In the genomic region with DNA sequence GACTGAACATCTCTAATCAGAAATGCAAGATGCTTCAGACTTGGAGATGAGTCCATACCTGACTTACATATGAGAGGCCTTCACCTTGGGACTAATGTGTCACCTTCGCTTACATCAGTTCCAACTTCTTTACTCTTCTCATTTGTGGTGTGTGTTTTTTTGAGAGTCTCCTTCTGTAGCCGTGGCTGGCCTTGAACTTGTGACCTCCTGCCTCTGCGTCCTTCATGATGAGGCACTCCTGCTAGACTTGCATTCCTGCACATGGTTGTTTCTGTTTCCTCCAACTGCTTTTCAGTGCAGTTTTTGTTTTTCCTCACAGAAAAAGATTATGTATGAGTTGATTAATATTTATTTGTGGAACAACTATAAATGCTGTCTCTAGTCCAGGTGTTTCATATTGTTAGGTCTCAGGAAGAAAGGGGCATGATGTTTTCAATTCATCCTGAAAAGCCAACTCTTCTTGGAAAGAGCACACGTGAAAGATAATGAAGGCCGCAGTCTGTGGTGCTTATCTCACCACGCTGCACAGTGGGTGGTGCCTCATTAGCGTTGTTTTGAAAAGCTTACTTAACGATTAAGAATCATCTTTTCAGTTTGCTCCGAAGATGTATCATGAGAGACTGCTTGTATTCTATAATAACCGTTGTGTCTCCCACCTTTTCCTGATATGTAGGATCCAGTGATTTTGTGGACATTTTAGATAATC, we compare ENCODE assay signal across 26 mouse cellular contexts. TPM values are rescaled to one million over a fixed set of nuclear protein-coding genes. Genes with fewer than 3 reads are reported as not detected.
DNase-seq lines count a peak whose midpoint lies in the region; ATAC-seq lines count a peak whose summit lies in the region.
"Had no signal": no experiment of that assay in that cellular context is flagged by ENCODE, and none has a peak within 500 bp of the region (broad histone marks: within the 10 kb centered on the region; RNA-seq: fewer than 3 reads in every experiment).

No protein-coding gene starts in this region.

- 0 out of 2 replicates have a peak, but pooled peaks have one; percentile 33 for ATAC-seq in heart, embryonic 12.5 days (ENCODE audit: insufficient number of reproducible peaks, low FRiP score)
- ATAC-seq in liver, embryonic 12.5 days: peak; percentile 77
- no peak for ATAC-seq in midbrain, embryonic 11.5 days (ENCODE audit: low FRiP score)
- ATAC-seq: midbrain, embryonic 13.5 days had no signal

- 67% methylated on average over 10 of the region's 10 CpGs for WGBS in heart, embryonic 12.5 days
- 37% methylated on average over 10 of the region's 10 CpGs for WGBS in liver, embryonic 12.5 days (ENCODE audit: insufficient replicate concordance)
- WGBS in midbrain, embryonic 11.5 days: 90% methylated on average over 10 of the region's 10 CpGs

- H3K27ac ChIP-seq in heart, embryonic 12.5 days (ENCODE audit: poor library complexity, severe bottlenecking): no peak overlapping the region
- H3K27ac ChIP-seq in liver, embryonic 12.5 days: peak overlapping the region; percentile 77
- H3K27ac ChIP-seq in midbrain, embryonic 11.5 days (ENCODE audit: low read depth, low read length): no peak overlapping the region
- H3K27ac ChIP-seq: forebrain, embryonic 12.5 days; heart, embryonic 10.5 days; layer of hippocampus, adult 2 months; macrophage; midbrain, embryonic 13.5 days; neural tube, embryonic 15.5 days had no signal

- no peak overlapping the region for H3K4me3 ChIP-seq in heart, embryonic 12.5 days
- H3K4me3 ChIP-seq in liver, embryonic 12.5 days: no peak overlapping the region
- no peak overlapping the region for H3K4me3 ChIP-seq in midbrain, embryonic 11.5 days (ENCODE audit: low read depth, low read length)
- H3K4me3 ChIP-seq: forebrain, embryonic 12.5 days; heart, embryonic 10.5 days; layer of hippocampus, adult 2 months; midbrain, embryonic 13.5 days; myocyte; neural tube, embryonic 15.5 days had no signal

- no peak overlapping the region for H3K4me2 ChIP-seq in heart, embryonic 12.5 days
- peak overlapping the region; percentile 43 for H3K4me2 ChIP-seq in liver, embryonic 12.5 days
- no peak overlapping the region for H3K4me2 ChIP-seq in midbrain, embryonic 11.5 days
- H3K4me2 ChIP-seq: forebrain, embryonic 12.5 days; midbrain, embryonic 13.5 days; neural tube, embryonic 15.5 days had no signal

- H3K9ac ChIP-seq in heart, embryonic 12.5 days: no peak overlapping the region
- no peak overlapping the region; the same call in 1 of the 2 replicates for H3K9ac ChIP-seq in liver, embryonic 12.5 days
- no peak overlapping the region for H3K9ac ChIP-seq in midbrain, embryonic 11.5 days (ENCODE audit: low read length)
- H3K9ac ChIP-seq: forebrain, embryonic 12.5 days; midbrain, embryonic 13.5 days; neural tube, embryonic 15.5 days had no signal

- DNase-seq in heart, adult 8-10 months (ENCODE audit: low spot score): no peak
- peak; percentile 34 for DNase-seq in R1 (ENCODE audit: low read depth, low spot score)
- DNase-seq in retina, embryonic 14.5 days (ENCODE audit: low spot score): peak; percentile 50
- DNase-seq in midbrain, embryonic 11.5 days (ENCODE audit: low spot score, missing footprints): no peak
- DNase-seq in embryo, embryonic 10.5 days (ENCODE audit: low spot score): no peak
- DNase-seq: adrenal gland, adult 2 months; cerebellum, adult 11-12 months; cerebellum, postnatal 25 days; gastrocnemius, postnatal 25 days; heart, postnatal 10 days; kidney, adult 11 months; kidney, postnatal 10 days; thymus, postnatal 36 days had no signal

- peaks cover 34% of the 10 kb centered on the region for H3K36me3 ChIP-seq in heart, embryonic 12.5 days
- peaks cover 74% of the 10 kb centered on the region for H3K36me3 ChIP-seq in liver, embryonic 12.5 days
- H3K36me3 ChIP-seq in midbrain, embryonic 11.5 days (ENCODE audit: control insufficient read depth, insufficient read depth, low read length): 0 out of 2 replicates have a peak, but pooled peaks cover under 1% of the 10 kb centered on the region

- H3K9me3 ChIP-seq in heart, embryonic 12.5 days (replicated peaks): no peaks in the 10 kb centered on the region
- no peaks in the 10 kb centered on the region for H3K9me3 ChIP-seq in liver, embryonic 12.5 days (replicated peaks)
- no peaks in the 10 kb centered on the region for H3K9me3 ChIP-seq in midbrain, embryonic 11.5 days (ENCODE audit: control insufficient read depth, low read length)
- H3K9me3 ChIP-seq: forebrain, embryonic 12.5 days; heart, embryonic 10.5 days; midbrain, embryonic 13.5 days; neural tube, embryonic 15.5 days had no signal

- H3K27me3 ChIP-seq in heart, embryonic 12.5 days (replicated peaks): no peaks in the 10 kb centered on the region
- H3K27me3 ChIP-seq in liver, embryonic 12.5 days (replicated peaks): no peaks in the 10 kb centered on the region
- no peaks in the 10 kb centered on the region for H3K27me3 ChIP-seq in midbrain, embryonic 11.5 days (ENCODE audit: control insufficient read depth, insufficient read depth, low read length)
- H3K27me3 ChIP-seq: CH12.LX; forebrain, embryonic 12.5 days; midbrain, embryonic 13.5 days; neural tube, embryonic 15.5 days had no signal

- 0 out of 2 replicates have a peak, but pooled peaks cover 2% of the 10 kb centered on the region for H3K4me1 ChIP-seq in heart, embryonic 12.5 days (replicated peaks)
- H3K4me1 ChIP-seq in liver, embryonic 12.5 days: peaks cover 18% of the 10 kb centered on the region
- H3K4me1 ChIP-seq in midbrain, embryonic 11.5 days (ENCODE audit: control insufficient read depth, insufficient read depth, low read length): no peaks in the 10 kb centered on the region
- H3K4me1 ChIP-seq: forebrain, embryonic 12.5 days; heart, embryonic 10.5 days; midbrain, embryonic 13.5 days had no signal

RNA-seq across cellular contexts. Expression of gene Ercc6, which starts 40.0 kb away (rescaled TPM):
- polyA plus RNA-seq in heart, embryonic 12.5 days (2016; fragmentation: Nextera tagmentation; extraction: Ambion mirVana): 15.1 and 19.6 TPM in 2 replicates
- 1 to 10 TPM; 3.5 to 6.1 (median 3.8) TPM for total RNA-seq in heart, adult 8-10 months (2022)
- 13.3 and 14.8 TPM in 2 replicates for polyA plus RNA-seq in liver, embryonic 12.5 days (2016; fragmentation: Nextera tagmentation; extraction: Ambion mirVana)
- polyA plus RNA-seq in midbrain, embryonic 11.5 days (2014; fragmentation: Nextera tagmentation; extraction: Ambion mirVana): 29.3 and 30.1 TPM in 2 replicates

RNA-seq across cellular contexts. Expression of gene Prrxl1, which starts 45.9 kb away (rescaled TPM):
- 0.14 TPM in 1 of 2 replicates, not detected in the other for polyA plus RNA-seq in heart, embryonic 12.5 days (2016; fragmentation: Nextera tagmentation; extraction: Ambion mirVana)
- not detected for total RNA-seq in heart, adult 8-10 months (2022)
- polyA plus RNA-seq in liver, embryonic 12.5 days (2016; fragmentation: Nextera tagmentation; extraction: Ambion mirVana): not detected in 2 replicates
- polyA plus RNA-seq in midbrain, embryonic 11.5 days (2014; fragmentation: Nextera tagmentation; extraction: Ambion mirVana): 9.7 and 9.8 TPM in 2 replicates
- total RNA-seq: CH12.LX; gastrocnemius, postnatal 25 days; heart, postnatal 10 days; left cerebral cortex, postnatal 25 days had no signal
- polyA plus RNA-seq: heart, embryonic 10.5 days; macrophage; myocyte; small intestine, adult 2 months; testis, adult 2 months had no signal

Comparison
In these comparisons a context has a peak if more than half of its experiments do, and no peak if none do; other contexts are left out.
1. DNase-seq: peak in R1 (single experiment) and retina, embryonic 14.5 days (single experiment); none in heart, adult 8-10 months (single experiment), midbrain, embryonic 11.5 days (single experiment) and embryo, embryonic 10.5 days (single experiment).